Mouse (Mus musculus): Measurements from ENCODE around the gene Ifitm2.

GRCm38 (mm10) chr7:140975465-140975864 lies 19.7 kb upstream of the Ifitm2 start:
- TF ChIP-seq CTCF (conservative IDR thresholded peaks at IDR 0.05 in 1 of 2, IDR thresholded peaks at IDR 0.05 in 1 of 2; ENCODE audit: low read depth in 2 of 2, low read length in 2 of 2) = no peak
- TF ChIP-seq EP300 (IDR thresholded peaks at IDR 0.05; ENCODE audit: low read length) = no peak
